Mouse (Mus musculus): ENCODE measurements around the gene Slc8a2.

Slc8a2 gene

DNA sequence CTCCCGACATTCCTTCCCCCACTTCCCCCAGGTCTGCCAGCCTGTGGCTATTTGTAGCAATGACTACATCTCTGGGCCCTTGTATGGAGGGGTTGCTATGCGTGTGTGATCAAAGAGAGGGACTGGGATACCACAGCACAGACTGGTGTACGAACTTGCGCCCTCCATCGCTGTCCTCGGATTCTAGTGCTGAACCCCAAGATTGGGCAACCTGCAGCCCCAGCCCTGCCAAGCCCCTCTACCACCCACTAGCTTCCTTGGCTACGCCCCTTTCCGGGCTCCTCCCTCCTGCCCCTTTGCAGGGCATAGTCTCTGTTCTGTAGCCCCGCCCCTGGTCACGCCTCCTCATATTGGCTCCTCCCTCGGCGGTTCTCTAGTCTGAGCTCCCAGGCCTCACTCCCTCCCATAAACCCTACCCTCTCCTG, at the start of gene Slc8a2:
Slc8a2 (plus strand) TSS at position 406 of the 425 bp plus-strand sequence.
- DNase-seq (ENCODE audit: low spot score), result peak; percentile 47

DNA sequence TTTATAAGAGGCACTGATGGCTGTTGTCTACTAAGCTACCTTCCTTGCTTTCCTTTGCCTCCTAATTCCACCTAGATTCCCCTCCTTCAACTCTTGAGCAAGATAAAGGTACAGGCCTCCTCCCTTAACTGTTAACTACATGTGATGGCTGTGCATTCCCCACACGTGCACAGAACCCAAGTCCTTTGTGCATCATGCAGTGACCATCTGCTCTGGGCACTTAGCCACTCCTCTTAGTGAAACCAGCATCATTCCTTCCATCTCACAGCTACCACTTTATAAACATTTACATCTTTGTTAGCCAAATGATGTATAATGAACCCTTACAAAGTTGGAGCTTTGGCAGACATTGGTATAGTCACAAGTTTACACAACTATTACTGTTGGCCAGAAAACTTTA, 49.7 kb upstream of the Slc8a2 start:
- DNase-seq (ENCODE audit: low spot score), result no peak

DNA sequence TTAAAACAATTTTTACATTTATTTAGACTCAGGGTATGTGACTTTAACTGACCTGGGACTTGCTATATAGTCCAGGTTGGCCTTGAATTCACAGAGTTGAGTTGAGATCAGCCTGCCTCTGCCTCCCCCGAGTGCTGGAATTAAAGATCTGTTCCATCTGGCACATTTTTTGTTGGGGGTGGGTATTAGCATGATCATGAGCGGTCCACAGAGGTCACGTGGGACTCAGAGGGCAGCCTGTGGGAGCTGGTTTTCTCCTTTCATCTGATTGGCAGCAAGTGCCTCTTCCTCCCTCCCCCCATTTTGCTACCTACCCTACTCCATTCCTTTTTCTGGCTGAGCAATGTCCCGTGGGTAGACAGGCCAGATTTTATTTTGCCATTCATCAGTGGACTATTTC, 49.0 kb upstream of the Slc8a2 start:
- DNase-seq (ENCODE audit: low spot score), result no peak

DNA sequence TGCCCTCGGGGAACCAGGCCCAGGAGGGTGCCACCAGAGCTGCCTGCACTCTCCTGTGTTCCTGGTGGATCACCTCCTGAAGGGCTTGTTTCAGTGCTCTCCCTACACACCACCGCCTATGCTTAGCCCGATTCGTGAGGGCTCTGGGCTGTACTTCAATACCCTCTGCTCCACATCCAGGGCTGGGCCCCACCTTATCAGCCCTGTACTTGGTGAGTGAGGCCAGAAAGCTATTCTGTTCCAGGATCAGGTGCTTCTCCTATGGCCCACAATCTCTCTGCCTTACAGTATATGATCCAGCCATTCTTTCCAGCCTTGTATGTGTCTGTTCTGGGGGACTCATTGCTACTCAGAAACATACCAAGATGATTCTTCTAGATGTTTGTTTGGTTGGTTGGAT, 46.3 kb upstream of the Slc8a2 start:
- DNase-seq (ENCODE audit: low spot score), result no peak

DNA sequence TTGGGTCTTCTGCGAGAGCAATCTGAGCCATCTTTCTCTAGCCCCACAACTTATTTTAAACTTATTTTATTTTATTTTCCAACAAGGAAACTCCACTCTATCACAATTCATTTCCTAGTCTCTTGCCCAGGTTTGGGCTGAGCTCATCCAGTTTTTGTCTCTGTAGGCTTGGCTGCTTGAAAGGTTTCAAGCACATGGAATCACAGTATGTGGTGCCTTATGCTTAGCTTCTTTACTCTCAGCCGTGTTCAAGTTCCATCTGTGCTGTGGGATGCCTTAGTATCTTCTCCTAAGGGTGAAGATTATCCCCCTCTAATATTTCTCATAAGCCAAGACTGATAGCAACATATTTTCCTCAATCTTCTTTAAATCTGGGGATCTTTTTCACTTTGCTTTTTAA, 42.0 kb upstream of the Slc8a2 start:
- no peak for DNase-seq (ENCODE audit: low spot score)

DNA sequence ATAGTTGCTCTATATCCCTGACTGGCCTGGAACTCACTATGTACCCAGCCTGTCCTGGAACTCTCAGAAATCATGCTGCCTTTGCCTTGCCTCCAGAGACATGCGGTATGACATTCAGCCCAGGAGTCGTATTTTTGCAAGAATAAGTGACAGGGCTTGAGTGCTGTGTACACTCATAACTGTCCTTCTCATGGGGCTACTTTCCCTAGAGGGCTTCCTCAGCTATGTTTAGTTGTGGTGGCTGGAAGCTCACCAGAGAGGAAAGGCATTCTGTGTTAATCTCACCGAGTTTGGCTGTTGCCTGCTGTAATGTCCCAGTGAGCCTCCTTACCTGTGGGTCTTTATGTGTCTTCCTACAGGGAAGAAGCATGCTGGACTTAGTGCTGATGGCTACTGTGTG, 35.0 kb upstream of the Slc8a2 start:
- DNase-seq (ENCODE audit: low spot score), result no peak

DNA sequence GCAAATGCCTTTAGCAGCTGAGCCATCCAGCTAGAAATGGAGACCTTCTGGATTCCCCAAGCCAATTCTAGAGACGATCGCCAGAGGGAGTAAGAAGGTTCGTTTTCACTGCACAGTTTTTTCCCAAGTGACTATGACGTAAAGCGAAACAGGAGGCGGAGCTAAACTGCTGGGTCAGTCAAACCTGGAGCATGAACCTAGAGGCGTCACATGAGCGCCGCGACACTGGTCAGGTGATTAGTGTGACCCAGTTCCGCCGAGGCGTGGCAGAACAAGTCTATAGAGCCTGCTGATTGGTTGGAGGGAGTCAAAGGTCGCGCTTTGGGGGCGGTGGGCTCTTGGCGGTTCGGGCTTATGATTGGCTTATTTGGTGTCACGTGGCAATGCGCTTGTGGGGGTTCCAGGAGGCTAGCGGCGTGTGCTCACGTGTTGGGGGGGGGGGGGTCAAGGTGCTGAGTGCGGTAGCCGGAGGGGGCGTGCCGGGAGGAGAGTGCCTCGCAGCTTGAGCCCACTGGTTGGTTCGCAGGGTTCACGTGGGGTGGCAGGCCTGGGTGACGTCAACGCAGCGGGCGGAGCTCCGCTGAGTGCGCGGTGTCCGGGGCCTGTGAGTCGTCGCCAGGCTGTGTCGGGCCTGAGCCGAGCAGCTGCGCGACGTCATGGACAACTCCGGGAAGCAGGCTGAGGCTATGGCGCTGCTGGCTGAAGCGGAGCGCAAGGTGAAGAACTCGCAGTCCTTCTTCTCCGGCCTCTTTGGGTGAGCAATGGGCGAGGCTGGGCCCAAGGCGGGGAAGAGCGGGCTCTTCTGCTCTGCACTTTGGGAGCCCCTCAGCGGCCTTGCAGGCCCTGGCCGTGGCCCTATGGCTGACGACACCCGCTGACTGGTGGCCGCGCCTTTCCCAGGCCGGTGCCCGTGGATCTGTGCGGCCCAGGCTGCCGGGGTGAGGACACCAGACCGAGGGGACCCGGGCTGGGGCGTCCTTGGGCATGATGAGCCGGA, 31.3 kb upstream of the Slc8a2 start, which contains the start of gene Napa:
Napa (plus strand) TSS at position 438 of the 997 bp plus-strand sequence.
- peak; percentile 99 for DNase-seq (ENCODE audit: low spot score)

DNA sequence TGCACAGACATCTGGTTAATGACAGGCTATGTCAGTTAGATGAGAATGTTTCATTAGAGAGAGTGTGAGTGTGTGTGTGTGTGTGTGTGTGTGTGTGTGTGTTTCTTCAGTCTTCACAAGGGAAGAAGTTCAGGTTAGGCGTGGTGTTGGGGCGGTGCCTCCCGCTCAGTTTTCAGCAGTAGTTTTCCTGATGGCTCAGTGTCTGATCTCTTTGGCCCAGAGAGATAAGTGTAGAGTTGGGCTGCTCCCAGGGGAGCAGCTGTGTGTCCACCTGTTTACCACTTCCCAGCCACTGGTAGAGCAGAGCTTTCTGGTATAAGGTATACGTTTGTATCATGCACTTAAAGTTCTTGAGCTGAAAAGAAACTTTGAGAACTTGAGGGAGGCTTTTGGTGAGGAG, 29.7 kb upstream of the Slc8a2 start:
- DNase-seq (ENCODE audit: low spot score), result no peak

DNA sequence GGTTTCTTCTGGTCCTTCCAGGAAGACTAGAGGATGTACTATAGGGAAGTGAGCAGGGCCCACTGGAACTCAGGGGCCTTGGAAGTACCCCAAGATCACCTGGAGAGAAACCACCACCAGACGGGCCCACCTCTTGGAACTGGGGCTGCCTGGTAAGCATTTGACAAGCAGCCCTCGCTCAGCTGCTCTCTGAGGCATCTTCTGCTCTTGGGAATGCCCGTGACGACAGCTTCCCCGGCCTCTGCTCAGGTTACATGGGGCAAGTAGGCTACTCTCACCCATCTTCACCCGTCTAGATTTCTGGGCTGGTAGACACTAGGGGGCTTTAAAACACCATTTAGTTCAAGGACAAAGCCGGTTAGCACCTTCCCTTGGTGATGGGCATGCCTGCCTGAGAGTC, 28.5 kb upstream of the Slc8a2 start:
- no peak for DNase-seq (ENCODE audit: low spot score)

DNA sequence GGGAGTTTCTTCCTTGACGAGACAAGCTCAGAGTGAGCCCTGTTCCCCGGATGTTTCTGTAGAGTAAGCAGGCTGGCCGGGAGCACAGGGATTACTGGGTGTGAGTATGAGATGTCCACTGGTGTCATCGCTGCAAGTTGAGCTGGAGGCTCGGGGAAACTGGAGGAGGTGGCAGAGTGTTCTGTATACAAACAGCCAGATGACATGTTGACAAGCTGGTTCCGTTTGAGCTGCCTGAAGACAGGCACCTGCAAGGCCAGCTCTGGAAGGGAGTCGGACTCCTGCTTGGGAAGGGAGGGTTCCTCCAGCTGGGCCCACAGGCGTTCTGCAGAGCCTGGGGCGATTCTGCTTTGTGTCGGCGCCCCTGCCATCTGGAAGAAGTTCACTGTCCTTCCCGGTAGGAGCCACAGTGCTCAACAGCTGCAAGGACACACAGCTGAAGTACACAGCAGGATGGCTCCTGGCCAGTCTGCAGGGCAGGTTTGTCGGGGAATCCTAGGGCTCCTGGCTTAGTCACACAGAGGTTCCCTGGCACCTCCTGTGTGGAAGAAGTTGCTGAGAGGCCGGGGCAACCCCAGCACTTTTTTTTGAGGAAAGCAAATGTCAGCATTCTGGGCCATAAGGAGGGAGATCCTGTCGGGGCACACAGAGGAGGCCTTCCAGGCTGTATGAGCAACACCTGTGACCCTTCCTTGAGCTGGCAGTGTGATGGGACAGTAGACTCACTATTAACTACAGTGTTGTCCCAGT, 27.7 kb upstream of the Slc8a2 start:
- DNase-seq (ENCODE audit: low spot score), result no peak

DNA sequence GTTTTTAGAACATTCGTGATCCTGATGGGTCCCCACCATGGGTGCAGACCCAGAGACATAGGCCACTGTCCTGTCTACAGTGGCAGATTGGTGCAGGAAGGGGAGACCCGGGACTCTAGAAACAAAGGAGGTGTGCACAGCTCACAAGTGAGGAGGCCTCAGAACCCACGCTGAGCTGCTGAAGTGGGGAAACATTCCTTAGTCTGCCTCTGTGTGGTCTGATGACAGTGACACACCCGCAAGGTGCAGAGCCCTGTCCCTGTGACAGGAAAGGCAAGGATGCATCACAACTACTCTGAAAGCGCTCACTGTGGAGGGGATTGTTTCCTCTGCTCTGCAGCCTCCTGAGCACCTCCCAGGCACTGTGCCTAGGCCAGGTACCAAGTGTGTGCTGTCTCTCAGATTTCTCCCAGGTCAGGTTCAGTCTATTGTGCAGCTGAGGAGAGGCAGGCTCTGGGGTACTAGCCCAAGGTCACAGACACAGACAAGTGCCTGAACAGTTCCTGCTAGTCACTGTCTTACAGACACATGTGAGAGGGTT, 26.9 kb upstream of the Slc8a2 start:
- no peak for DNase-seq (ENCODE audit: low spot score)

DNA sequence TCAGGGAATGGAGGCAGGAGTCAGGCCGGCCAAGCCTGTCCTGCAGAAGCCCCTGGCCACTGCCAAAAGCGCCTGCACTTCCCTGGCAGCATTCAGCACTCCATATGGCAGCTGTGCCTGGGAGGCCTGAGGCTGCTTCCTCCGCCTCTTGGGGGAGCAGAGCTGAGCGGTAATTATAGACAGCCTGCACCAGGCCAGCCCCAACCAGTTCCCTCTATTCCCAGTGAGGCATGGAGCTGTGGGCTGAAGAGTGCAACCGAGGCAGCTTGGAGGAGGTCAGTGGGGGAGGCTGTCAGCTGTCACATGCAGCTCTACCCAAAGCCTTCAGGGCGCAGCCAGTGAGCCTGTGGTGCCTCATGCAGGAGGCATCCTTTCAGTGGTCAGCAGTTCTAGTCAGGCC, 25.9 kb upstream of the Slc8a2 start:
- DNase-seq (ENCODE audit: low spot score), result no peak

DNA sequence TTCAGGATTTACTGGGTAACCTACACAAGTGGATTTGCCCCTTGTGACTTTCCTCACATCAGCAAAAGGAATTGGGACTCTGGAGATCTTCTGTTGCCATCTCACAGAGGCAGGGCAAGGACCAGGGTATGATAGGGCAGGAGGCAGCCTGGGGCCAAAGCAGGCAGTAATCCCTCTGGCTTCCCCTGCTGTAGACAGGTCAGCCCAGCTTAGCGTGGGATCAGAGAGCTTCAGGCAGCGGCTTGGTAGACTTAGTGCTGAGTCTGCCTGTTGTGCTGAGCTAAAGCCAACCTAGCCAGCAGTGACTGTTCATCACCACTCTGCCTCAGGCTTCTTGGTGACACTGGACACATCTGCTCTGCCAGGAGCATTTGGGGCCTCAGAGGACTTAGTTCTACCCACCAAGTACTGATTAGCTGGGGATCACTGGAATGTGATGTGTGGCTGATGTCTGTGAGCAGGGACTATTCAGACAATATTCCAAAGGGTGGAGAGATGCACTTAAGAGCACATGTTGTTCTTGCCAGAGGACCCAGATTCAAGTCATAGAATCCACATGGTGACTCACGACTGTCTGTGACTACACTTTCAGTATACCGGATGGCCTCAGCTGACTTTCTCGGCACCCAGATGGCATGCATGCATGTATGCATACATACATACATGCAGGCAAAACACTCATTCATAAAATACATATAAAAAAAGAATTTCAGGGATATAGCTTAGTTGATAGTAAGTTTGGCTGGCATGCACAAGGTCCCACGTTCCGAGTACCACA, 24.8 kb upstream of the Slc8a2 start:
- no peak for DNase-seq (ENCODE audit: low spot score)

DNA sequence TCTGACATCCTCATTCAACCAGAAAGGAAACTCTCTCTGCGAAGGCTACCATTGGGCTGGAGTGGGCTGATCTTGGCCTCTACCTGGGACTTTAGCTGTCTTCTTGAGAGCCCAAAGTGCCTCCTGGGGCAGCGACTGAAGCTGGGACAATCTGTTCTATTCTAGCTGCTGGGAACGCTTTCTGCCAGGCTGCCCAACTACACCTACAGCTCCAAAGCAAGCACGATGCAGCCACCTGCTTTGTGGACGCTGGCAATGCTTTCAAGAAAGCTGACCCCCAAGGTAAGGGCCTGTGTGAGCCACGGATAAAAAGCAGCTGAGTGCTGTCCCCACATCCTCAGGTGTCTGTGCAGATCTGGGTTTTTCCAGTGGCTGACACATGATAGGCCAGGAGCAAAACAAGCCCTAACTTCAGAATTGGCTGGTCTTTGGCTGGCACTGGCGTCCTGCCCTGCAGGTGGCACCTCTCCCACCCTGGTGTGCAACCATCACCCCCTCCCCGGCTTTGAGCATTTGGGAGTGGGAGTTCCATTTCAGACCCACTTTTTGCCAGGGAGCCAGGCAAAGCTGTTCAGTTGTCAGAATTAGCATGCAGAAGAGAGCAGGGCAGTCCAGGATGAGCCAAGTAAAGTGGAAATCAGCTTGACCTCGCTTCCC, 20.6 kb upstream of the Slc8a2 start:
- DNase-seq (ENCODE audit: low spot score), result no peak

DNA sequence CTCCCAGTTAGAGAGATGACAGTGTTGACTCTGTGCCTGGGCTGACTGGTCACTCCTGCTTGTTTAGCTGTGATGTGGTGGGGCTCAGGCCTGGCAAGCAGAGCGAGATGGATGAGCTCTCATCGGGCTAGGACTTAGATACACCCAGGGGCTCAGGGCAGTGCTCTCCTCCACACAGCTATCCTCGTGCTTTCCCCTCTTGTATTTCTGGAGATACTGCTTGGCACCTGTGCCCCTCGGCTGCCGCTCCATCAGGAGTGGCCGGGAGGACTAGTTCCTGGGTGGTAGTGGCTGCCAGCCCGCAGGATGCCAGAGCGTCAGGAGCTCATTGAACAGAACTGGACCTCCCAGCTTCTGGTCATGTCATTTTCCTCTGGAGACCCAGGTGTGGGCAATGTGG, 19.5 kb upstream of the Slc8a2 start:
- DNase-seq (ENCODE audit: low spot score), result no peak

DNA sequence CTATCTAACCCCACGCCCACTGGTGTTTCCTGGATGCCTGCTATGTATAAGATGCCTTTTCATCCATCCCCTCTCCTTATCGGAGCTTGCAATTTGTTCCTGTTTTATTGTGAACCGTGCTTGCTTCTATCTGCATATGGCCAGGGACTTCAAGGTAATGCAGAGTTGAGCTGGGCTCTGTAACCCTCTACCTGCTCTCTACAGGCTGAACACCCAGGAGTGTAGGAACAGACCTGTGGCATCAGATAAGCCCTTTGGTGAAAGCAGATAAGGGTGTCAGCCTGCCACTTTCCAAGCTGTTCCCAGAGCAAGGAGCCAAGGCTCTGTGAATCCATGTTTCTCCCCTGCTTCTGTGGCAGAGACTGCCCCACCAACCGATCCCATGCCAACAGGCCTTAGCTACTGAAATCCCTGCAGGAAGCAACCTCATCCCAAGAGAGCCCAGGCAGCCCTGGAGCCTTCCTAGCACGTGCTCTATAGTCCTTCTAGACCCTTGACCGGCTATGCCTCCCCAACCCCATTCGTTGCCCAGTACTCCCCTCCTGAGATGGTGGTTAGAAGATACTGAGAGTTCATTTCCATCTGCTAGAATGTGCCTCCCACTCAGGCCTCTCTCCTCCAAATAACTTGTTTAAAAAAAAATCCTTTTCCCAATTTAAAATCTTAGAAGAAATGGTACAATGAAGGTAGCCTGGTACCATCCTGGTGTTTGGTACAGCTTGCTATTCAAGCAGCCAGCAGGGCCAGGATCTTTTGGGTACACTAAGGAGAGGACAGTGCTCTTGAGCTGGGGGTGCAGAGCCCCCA, 18.1 kb upstream of the Slc8a2 start:
- no peak for DNase-seq (ENCODE audit: low spot score)

DNA sequence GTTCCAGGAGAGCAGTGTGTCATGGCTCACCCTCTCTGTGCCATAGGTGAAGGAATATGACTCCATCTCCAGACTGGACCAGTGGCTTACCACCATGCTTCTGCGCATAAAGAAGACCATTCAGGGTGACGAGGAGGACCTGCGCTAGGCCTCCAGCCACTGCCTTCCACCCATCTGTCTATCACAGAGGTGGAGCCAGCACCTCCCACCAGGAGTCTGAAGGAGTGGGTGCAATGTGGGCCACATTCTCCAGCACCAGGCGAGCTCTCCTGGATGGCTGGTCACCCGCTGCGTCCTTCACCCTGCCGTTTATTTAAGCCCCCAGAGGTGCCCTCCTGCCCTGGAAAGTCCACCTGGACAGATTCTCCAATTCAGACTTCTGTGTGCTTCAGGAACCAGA, 13.2 kb upstream of the Slc8a2 start:
- no peak for DNase-seq (ENCODE audit: low spot score)

DNA sequence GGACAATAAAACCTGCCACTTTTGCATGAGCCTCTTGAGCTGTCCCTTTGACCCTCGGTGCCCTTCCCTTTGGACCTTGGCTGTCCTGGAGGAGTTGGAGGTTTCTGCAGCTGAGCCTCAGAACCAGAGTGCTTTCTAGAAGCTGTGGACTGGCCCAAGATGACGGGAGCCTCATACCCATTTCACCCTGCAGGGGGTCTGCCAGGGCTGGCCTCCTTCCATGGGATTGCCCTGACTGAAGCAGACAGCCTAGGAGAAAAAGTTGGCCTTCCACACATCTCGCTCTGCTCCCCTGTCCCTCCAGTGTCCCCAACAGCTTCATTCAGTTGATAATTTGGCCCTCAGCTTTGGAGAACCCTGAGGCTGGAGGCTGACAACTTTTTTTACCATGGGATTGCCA, 12.5 kb upstream of the Slc8a2 start:
- no peak for DNase-seq (ENCODE audit: low spot score)

DNA sequence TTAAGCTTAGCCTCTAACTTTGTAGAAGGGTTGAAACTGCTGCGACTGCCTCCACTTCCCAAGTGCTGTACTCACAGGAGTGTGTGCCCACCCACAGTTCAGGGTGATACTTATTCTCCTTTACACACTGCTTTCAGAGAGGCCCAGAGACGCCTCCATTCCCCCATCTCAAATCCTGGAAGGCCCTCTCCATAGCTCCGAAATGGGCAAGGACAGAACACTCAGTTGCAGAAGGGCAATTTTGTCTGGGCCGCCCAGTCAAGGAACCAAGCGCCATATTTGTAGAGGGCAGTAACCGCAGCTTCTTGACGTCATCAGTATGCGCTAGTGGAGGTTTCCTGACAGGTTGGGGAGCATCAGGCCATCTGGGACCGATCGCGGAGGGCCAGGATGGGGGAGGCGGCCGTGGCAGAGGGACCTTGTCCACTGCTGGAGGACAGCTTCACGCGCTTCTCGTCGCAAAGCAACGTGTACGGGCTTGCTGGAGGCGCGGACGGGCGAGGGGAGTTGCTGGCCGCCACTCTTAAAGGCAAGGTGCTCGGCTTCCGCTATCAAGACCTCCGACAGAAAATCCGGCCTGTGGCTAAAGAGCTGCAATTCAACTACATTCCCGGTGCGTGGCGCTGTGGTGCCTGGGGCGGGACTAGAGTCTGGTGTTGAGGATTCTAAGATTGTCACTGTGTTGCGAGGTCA, 9.9 kb upstream of the Slc8a2 start, which contains the start of gene Kptn:
Kptn (plus strand) TSS at position 327 of the 693 bp plus-strand sequence.
- peak; percentile 89 for DNase-seq (ENCODE audit: low spot score)

DNA sequence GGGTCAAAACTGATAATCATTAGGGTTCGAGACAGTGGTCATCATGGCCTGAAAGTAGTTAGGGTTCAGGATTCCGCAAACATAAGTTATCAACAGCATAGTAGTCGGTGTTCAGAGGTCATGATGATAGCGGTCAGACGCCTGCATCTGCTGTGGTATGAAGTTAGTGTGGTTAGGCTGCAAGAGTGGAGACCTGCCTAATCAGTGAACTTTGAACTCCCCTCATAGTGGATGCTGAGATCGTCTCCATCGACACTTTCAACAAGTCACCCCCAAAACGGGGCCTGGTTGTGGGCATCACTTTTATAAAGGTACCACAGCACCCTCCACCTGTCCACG, 9.4 kb upstream of the Slc8a2 start:
- DNase-seq (ENCODE audit: low spot score), result no peak

Measured in T-cell, adult 2 months (primary cell).